17 mouse cellular contexts compared by ENCODE assay signal in genomic region chr17:79345001-79345709, GRCm38 (mm10). TPM values are rescaled to one million over a fixed set of nuclear protein-coding genes. Genes with fewer than 3 reads are reported as not detected.
DNase-seq lines count a peak whose midpoint lies in the region; ATAC-seq lines count a peak whose summit lies in the region.
"Had no signal": no experiment of that assay in that cellular context is flagged by ENCODE, and none has a peak within 500 bp of the region (broad histone marks: within the 10 kb centered on the region; RNA-seq: fewer than 3 reads in every experiment).

No protein-coding gene starts in this region.

- peaks cover 61% of the 10 kb centered on the region for H3K4me1 ChIP-seq in heart, embryonic 16.5 days (ENCODE audit: control insufficient read depth, insufficient read depth, low read length)
- H3K4me1 ChIP-seq in limb, embryonic 12.5 days (replicated peaks): peaks cover 76% of the 10 kb centered on the region
- H3K4me1 ChIP-seq in limb, embryonic 10.5 days: peaks cover 37% of the 10 kb centered on the region
- no peaks in the 10 kb centered on the region for H3K4me1 ChIP-seq in intestine, embryonic 16.5 days (ENCODE audit: control insufficient read depth, insufficient read depth, low read length)

- peak overlapping the region; percentile 5; the same call in 1 of the 2 replicates for H3K27ac ChIP-seq in heart, embryonic 16.5 days (ENCODE audit: low read length)
- H3K27ac ChIP-seq in limb, embryonic 12.5 days: 0 out of 2 replicates have a peak overlapping the region, but pooled peaks have one; percentile 24
- H3K27ac ChIP-seq in limb, embryonic 10.5 days: no peak overlapping the region
- H3K27ac ChIP-seq in intestine, embryonic 16.5 days (ENCODE audit: low read length): no peak overlapping the region
- H3K27ac ChIP-seq: embryonic facial prominence, embryonic 13.5 days; layer of hippocampus, adult 2 months; left cerebral cortex, adult 2 months; neural tube, embryonic 12.5 days had no signal

- peaks cover 2% of the 10 kb centered on the region; the same call in 1 of the 2 replicates for H3K36me3 ChIP-seq in heart, embryonic 16.5 days (ENCODE audit: control insufficient read depth, insufficient read depth)
- H3K36me3 ChIP-seq in limb, embryonic 12.5 days: peaks cover 30% of the 10 kb centered on the region
- H3K36me3 ChIP-seq in limb, embryonic 10.5 days: peaks cover 9% of the 10 kb centered on the region
- no peaks in the 10 kb centered on the region for H3K36me3 ChIP-seq in intestine, embryonic 16.5 days (ENCODE audit: control insufficient read depth, insufficient read depth, low read length)
- H3K36me3 ChIP-seq: neural tube, embryonic 12.5 days had no signal

- no peaks in the 10 kb centered on the region for H3K9me3 ChIP-seq in heart, embryonic 16.5 days (replicated peaks; ENCODE audit: control insufficient read depth, low read length)
- H3K9me3 ChIP-seq in limb, embryonic 12.5 days: no peaks in the 10 kb centered on the region
- no peaks in the 10 kb centered on the region for H3K9me3 ChIP-seq in limb, embryonic 10.5 days (replicated peaks)
- no peaks in the 10 kb centered on the region for H3K9me3 ChIP-seq in intestine, embryonic 16.5 days (ENCODE audit: control insufficient read depth, low read length)
- H3K9me3 ChIP-seq: embryonic facial prominence, embryonic 13.5 days; neural tube, embryonic 12.5 days had no signal

- 85% methylated on average over 25 of the region's 25 CpGs for WGBS in heart, embryonic 16.5 days
- 91% methylated on average over 25 of the region's 25 CpGs for WGBS in limb, embryonic 12.5 days
- WGBS in limb, embryonic 10.5 days: 94% methylated on average over 25 of the region's 25 CpGs
- WGBS in intestine, embryonic 16.5 days: 90% methylated on average over 25 of the region's 25 CpGs

- no peak overlapping the region for H3K9ac ChIP-seq in heart, embryonic 16.5 days (ENCODE audit: low read length)
- H3K9ac ChIP-seq in limb, embryonic 12.5 days (replicated peaks): no peak overlapping the region
- H3K9ac ChIP-seq in intestine, embryonic 16.5 days (ENCODE audit: low read depth, low read length): no peak overlapping the region
- H3K9ac ChIP-seq: embryonic facial prominence, embryonic 13.5 days; neural tube, embryonic 12.5 days had no signal

- no peaks in the 10 kb centered on the region for H3K27me3 ChIP-seq in heart, embryonic 16.5 days (ENCODE audit: control insufficient read depth, insufficient read depth, low read length)
- H3K27me3 ChIP-seq in limb, embryonic 12.5 days: no peaks in the 10 kb centered on the region
- no peaks in the 10 kb centered on the region; the same call in 1 of the 2 replicates for H3K27me3 ChIP-seq in limb, embryonic 10.5 days (ENCODE audit: low read depth, poor library complexity, severe bottlenecking)
- H3K27me3 ChIP-seq in intestine, embryonic 16.5 days (replicated peaks; ENCODE audit: control insufficient read depth, insufficient read depth, low read length): no peaks in the 10 kb centered on the region
- H3K27me3 ChIP-seq: embryonic facial prominence, embryonic 13.5 days; neural tube, embryonic 12.5 days had no signal

- no peak for ATAC-seq in heart, embryonic 16.5 days (replicated peaks; ENCODE audit: extremely low read depth, insufficient read depth, low FRiP score)
- no peak for ATAC-seq in limb, embryonic 12.5 days (ENCODE audit: insufficient number of reproducible peaks, insufficient read depth, low FRiP score, low TSS enrichment, low read depth)
- no peak for ATAC-seq in intestine, embryonic 16.5 days
- ATAC-seq: lung, postnatal 0 days; midbrain, embryonic 16.5 days had no signal

- no peak for DNase-seq in heart, postnatal 4 days
- DNase-seq in limb, embryonic 10.5 days (ENCODE audit: low spot score): no peak
- peak; percentile 67 for DNase-seq in R1 (ENCODE audit: low read depth, low spot score)
- peak; percentile 70 for DNase-seq in testis, postnatal 14 days (ENCODE audit: low spot score)
- DNase-seq: cerebellum, adult 18-20 months; gastrocnemius, postnatal 25 days; right cerebral cortex, postnatal 25 days; thymus, adult 18-20 months had no signal

- no peak overlapping the region for H3K4me2 ChIP-seq in heart, embryonic 16.5 days (ENCODE audit: low read depth, low read length)
- H3K4me2 ChIP-seq in limb, embryonic 12.5 days: no peak overlapping the region
- H3K4me2 ChIP-seq in intestine, embryonic 16.5 days (ENCODE audit: low read depth, low read length): no peak overlapping the region
- H3K4me2 ChIP-seq: embryonic facial prominence, embryonic 13.5 days; neural tube, embryonic 12.5 days had no signal

- H3K4me3 ChIP-seq in heart, embryonic 16.5 days (ENCODE audit: low read length): no peak overlapping the region
- H3K4me3 ChIP-seq in limb, embryonic 12.5 days (replicated peaks): no peak overlapping the region
- no peak overlapping the region for H3K4me3 ChIP-seq in limb, embryonic 10.5 days
- no peak overlapping the region for H3K4me3 ChIP-seq in intestine, embryonic 16.5 days (ENCODE audit: low read length)
- H3K4me3 ChIP-seq: embryonic facial prominence, embryonic 13.5 days; layer of hippocampus, adult 2 months; left cerebral cortex, adult 2 months; neural tube, embryonic 12.5 days had no signal

RNA-seq across cellular contexts. Expression of gene Cdc42ep3, which starts 9.7 kb away (rescaled TPM):
- polyA plus RNA-seq in heart, embryonic 16.5 days (2015; fragmentation: Nextera tagmentation; extraction: Ambion mirVana): 72.3 and 73.7 TPM in 2 replicates
- total RNA-seq in heart, postnatal 4 days (2021): 10 to 100 TPM; 46.1 to 47.5 TPM
- polyA plus RNA-seq in limb, embryonic 12.5 days (2016; fragmentation: Nextera tagmentation; extraction: Ambion mirVana): 84.9 and 85.0 TPM in 2 replicates
- 21.8 and 30.3 TPM in 2 replicates for polyA plus RNA-seq in limb, embryonic 10.5 days (2016; fragmentation: Nextera tagmentation; extraction: Ambion mirVana)
- 34.3 and 41.7 TPM in 2 replicates for polyA plus RNA-seq in intestine, embryonic 16.5 days (2015; fragmentation: Nextera tagmentation; extraction: Ambion mirVana)

Comparison
In these comparisons a context has a peak if more than half of its experiments do, and no peak if none do; other contexts are left out.
1. H3K27ac ChIP-seq: peak in heart, embryonic 16.5 days (single experiment) and limb, embryonic 12.5 days (single experiment); none in limb, embryonic 10.5 days (single experiment) and intestine, embryonic 16.5 days (single experiment).
2. DNase-seq: peak in R1 (single experiment) and testis, postnatal 14 days (single experiment); none in heart, postnatal 4 days (single experiment) and limb, embryonic 10.5 days (single experiment).